Mouse (Mus musculus): ENCODE measurements around the gene Ppp6r2.

The Ppp6r2 gene

DNA sequence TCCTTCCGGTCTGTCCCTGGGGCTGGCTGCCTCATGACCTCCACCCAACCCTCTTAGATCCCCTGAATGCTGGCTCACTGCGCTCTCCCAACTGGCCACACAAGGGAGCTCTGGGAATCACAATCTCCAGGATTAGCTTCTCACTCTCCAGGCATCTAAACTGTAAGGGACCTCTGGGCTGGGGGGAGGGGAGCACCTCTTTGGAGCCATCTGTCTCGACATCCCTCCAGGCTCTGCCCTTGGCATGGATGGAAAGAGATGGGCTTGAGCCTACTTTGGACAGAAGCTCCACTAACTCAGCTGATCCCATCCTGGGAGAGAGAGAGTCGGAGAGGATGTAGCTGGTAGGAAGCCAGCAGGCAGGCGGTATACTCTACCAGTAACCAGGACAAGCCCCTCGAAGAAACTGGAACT, 29.0 kb upstream of the Ppp6r2 start:
- no peak for DNase-seq

DNA sequence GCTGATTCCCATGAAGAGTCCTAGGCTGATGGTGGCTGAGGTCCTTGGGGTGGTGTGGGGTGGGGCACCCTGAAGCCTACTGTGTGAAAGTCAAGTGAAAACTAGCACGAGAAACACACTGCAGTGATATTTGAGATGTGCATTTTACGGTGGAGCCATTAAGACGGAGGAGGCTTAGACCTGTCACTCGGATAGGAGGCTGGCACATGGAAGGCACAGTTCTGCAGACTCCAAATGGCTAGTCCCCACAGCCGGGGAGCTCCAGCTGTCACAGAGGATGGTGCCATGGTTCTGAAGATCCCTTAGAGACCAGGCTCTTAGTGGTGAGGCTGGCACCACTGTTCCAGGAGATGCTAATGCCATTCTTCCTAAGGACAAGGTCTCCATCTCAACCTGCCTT, 28.5 kb upstream of the Ppp6r2 start:
- DNase-seq: no peak

DNA sequence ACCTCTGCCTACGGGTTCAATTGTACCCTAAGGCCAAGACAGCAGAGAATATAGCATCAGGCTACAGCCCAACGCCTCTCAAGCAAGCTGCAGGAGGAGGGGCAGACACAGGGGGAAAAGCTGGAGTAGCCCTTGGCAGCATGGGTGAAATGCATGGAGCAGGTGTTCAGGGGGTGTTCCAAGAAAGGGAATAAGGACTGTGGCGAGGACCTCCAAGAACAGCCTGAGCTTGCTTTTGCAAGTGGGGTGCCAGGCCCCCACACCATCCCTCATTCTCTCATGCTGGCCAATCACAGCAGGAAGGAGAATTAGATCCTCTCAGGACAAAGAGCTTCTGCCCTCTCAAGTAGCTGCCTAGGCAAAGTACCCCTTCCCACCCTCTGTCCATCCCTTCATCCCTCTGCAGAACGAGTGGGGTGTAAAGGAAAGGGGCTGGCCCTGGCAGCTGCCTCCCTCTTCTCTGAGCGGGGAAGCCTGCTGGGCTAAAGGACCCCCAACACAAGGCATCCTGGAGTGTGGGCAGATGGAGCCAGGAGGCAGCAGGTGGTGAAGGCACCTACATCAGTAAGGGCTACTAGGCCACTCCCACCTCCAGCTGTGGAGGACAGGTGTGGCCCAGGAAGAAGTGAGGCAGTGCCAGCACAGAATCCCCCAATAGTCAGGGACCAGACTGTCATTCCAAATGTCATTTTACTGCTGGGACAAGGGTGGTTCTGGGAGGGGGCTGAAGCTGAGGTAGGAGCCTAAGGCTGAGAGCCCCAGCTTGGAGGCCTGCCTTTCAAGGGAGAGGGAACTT, 27.0 kb upstream of the Ppp6r2 start:
- DNase-seq: no peak

DNA sequence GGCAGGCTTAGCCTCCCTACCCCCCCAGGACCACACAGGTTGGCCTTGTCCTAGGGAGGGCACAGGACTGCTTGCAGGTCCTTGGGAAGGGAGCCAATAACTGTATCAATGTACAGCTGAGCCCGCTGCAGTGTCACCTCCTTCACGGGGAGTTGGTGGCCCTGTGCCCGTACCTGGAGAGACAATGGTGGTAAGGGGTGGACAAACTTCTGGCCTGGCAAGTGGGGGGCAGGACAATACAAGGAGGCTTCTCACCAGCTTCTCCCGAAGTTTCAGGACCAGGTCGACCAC, 26.5 kb upstream of the Ppp6r2 start:
- no peak for DNase-seq

DNA sequence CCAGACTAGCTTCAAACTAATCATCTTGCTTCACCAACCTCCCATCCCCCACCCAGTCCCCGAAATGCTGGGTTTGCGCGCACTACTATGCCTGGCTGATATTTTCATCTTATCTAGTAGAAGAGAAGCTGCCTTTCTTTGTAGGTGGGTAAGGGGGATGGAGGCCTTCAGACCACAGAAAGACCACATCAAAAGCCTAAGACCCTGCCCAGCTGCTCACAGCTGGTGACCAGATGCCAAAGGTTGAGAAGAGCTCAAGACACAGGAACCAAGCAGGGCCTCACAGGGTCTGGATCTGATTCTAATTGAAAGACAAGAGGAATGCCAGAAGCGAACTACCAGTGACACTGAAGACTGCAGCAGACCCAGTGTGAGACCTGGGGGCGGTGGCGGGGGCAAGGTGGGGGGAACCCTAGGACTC, 16.1 kb upstream of the Ppp6r2 start:
- no peak for DNase-seq

DNA sequence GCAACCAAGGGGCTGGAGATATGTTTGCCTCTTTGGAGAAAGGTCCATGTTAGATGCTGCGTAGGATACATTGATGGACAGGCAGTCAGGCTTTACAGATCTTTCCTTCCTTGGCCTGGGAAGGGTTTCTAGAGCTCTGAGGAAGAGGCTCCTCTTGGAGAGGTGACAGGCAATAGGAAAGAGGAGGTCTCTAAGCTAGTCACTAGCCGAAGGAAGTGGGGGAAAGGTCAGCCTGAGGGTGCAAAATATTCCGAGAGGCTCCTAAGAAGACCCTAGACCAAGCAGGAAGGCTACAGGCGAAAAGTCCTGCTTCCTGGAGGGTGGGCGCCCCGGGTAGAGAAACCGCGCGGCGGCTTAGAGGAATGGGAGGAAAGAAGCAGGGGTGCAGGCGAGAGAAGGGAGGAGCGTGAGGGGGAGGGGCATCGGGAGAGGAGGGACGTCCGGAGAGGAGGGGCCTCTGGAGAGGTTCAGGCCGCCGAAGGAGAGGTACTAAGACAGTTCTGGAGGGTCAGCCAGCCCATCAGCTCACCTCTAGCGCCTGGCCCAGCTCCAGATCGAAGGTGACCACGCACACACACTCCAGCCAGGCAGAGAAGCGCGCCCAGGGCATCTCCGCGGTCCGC, 15.6 kb upstream of the Ppp6r2 start:
- peak; percentile 87 for DNase-seq

DNA sequence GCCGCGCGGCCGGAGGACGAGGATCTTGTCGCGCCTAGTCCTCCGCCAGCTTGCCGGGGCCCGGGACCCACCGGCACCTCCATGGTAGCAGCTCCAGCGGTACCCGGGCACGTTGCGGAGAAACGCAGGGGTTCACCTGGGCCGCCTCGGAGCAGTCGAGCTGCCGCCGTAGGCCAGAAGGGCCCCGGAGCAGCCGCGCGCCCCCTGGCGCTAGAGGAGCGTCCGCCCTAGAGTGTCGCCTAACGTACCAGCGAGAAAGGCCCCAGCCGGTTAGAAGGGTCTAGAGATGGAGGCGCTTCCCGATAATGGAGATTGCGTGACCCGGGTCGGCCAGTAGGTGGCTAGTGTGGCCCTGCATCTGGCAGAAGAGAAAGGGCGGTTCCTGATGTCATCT, 15.0 kb upstream of the Ppp6r2 start, which contains the start of gene Dennd6b:
Dennd6b (minus strand) TSS at position 184 of the 394 bp plus-strand sequence.
- DNase-seq: peak; percentile 95

DNA sequence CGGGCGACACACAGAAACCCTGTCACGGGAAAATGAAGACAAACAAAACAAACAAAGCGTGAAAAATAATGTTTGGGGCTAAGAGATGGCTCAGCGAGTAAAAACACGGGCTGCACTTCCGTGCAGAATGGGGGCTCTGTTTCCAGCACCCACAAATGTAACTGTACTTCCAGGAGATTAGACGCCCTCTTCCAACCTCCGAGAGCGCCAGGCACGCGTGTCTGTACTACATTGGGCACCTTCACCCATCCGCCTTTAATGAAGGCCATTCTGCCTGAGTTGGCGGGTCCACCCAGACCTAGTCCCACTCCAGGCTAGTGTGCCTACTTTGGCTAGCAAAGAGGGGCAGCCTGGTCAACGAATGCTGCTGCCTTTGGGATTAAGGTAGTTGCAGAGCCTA, 14.3 kb upstream of the Ppp6r2 start:
- DNase-seq: no peak

DNA sequence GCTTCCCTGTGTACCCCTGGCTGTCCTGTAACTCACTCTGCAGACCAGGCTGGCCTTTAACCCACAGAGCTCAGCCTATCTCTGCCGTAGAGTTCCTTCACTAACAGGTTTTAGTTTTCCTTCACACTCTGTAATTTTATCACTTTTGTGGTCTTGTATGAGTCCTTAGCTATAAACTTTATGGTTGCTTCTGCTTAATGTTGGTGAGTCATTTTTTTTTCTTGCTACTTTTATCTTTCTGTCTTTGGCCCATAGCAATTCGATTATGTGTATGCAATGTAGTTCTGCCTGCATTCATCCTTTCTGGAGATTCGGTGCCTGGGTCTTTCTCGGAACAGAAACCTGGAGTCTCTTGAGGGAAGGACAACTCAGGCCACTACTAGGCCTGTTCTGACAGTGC, 3.9 kb upstream of the Ppp6r2 start:
- no peak for DNase-seq

DNA sequence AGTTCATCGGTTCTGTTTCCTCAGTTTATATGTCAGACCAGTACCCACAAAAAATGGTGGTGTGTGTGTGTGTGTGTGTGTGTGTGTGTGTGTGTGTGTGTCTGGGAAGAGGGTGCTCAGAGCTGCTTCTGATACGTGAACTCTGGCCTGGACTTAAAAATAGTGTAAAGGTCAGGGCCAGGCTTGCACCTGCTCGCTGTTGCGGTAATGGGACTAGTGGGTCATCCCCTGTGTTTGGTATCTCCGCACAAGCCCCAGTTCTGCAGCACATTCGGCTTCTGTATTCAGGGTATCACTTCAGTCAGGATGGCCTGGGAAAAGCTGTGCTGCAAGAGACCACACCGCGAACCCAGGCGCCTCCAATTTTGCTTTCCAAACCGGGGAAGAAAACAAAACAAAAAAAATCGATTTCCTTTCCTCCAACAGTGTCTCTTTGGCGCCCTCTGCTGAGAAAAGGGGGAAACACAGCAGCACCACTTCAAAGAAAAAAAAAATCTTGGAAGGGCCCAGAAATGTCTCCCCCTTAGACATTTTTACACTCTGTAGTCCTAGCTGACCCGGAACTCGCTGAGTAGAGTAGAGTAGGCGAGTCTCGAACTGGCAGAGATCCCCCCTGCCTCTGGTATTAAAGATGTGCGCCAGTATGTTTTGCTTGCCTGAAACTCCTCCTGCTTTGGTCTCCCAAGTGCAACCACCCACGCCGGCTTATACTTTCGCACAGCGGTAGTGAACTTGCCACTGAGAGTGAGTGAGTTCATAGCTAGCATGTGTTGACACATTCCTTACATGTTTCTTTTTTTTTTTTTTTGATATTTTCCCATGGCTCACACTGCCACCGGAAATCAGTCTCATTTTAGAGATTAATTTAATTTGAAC, 1.2 kb upstream of the Ppp6r2 start:
- DNase-seq: peak; percentile 77

DNA sequence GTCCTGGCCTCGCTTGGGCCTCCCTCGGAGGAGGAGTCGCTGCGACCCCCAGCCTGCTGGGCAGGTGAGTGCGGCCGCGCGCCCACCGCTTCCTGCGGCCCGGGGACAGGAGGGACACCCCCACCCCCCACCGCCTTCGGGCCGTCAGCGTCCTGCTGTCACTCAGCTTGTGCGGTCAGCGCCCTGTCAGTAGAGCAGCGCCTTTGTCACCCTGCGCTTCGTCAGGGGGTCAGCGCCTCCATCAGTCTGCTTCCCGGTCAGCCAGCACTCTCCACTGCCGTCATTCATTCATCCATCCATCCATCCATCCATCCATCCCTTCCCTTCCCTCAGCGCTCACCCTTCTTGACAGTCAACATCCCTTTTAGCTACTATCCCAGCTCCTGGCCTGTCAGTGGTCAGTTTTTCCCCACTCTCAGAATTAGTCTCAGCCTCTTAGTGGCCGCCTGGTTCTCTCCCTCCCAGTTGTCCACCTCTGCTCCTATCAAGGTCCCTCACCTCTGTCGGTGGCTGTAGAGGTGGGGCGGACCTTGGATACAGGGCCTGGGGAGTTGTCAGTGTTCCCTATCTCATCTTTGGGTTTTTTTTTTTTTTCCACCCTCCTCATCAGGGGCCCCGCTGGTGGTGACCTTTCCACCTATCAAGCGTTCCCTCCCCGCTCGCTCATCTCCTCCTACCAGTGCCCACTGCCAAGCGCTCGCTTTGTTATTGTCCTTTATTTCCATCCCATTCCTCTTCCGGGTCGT, 536 bp downstream of the Ppp6r2 start:
- peak; percentile 13 for DNase-seq

DNA sequence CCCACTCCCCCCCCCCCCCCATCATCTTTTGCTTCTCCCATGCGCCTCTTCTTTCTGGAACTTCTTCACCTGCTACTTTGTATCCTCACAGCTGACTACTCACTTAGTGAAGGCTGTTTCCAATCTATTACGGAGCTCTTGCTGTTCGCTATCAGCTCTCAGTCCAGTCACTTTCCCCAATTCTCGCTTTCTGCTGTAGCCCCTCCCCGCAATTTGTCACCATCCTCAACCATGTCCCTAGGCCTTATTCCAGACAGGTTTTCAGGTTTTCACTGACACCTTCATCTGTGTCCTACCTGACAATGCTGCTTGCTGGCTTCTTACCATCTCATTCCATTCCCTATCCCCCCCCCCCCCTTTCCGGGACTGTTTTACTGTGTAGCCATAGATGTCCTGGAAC, 1.1 kb downstream of the Ppp6r2 start:
- no peak for DNase-seq

DNA sequence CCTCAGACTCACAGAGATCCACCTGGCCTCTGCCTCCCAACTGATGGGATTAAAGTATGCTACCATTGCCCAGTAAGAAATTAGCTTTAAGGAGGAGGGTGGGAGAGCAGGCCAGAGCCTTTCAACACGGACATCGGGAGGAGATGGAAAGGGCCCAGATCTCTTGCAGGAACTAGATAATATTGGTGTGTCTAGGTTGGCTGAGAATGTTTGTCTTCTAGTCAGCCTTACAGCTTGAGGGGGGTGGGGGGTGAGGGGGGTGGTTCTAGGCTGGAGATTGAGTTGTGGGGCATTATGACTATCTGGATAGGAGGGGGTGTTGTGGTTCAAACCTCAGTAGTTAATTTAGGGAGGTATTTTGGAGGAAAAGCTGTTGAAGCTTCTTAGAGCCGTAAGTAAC, 2.2 kb downstream of the Ppp6r2 start:
- no peak for DNase-seq

DNA sequence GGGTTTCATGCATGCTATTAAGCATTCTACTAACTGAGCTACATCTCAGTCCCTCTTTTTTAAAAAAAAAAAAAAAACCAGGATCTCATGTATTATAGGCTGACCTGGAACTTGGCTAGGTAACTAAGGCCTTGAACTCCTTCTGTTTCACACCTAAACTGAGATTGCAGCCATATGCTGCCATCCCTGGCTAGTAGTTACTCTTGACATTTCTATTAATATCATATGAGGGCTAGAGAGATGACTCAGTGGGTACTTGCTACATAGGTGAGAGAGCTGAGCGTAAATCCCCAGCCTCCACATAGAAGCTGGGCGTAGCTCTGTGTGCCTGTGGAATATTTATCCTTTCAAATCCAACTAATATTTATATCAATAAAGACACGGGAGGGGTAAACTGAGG, 3.6 kb downstream of the Ppp6r2 start:
- DNase-seq: no peak

DNA sequence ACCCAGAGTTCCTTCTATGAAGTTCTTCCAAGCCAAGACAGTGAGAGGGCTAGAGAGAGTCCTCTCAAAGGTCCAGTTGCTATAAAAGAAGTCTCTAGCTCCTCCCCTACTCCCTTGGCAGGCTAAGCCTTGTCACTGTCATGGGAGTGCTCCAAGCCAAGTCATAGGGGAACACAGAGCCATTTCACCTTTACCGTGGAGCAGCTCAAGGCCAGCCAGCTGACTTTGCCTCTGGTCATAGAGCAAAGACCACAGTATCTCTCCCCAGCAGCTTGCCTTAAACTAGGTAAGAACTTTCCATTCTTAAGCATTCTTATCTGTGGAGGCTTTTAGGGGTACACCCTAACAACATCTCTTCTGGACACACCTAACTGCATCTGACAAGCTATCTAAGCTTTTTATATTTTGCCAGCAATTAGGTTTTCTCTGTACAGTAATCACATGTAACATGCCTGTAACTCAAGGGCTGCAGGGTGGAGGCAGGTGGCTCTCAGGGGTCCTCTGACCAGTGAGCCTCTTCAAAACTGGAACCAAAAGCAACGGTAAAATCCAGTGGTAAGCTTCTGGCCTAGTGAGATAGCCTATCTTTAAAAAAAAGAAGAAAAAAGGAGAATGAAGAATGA, 4.4 kb downstream of the Ppp6r2 start:
- no peak for DNase-seq

DNA sequence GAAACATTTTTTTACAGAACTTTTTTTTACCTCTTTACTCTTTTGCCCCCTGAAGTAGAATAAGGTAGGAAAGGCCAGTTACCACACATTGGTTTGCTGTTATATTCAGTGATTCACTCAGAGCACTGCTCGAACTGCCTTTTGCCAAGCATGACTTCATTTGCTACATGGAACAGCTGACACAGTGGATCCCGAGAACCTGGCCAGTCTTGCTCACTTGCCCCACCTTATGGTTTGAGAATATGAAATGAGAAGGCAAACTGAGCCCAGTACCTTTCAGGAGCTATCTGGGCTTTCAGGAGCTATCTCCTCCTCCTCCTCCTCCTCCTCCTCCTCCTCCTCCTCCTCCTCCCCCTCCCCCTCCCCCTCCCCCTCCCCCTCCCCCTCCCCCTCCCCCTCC, 22.2 kb downstream of the Ppp6r2 start:
- no peak for DNase-seq

DNA sequence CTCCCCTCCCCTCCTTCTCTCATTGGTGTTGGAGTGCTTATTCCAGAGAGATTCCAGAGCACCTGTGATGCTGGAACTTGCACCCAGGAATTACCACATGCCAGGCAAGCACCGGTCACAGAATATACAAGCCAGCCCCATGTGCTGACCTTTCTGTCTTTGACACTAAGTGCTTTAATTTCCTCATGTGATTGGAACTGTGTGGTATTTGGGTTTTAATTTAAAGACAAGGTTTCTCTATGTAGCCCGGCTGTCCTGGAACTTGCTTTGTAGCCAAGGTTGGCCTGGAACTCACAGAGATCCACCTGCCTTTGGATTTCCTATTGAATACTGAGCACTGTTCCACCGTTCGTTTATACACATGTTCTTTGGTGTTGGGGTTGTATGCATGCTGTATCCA, 22.7 kb downstream of the Ppp6r2 start:
- DNase-seq: no peak

DNA sequence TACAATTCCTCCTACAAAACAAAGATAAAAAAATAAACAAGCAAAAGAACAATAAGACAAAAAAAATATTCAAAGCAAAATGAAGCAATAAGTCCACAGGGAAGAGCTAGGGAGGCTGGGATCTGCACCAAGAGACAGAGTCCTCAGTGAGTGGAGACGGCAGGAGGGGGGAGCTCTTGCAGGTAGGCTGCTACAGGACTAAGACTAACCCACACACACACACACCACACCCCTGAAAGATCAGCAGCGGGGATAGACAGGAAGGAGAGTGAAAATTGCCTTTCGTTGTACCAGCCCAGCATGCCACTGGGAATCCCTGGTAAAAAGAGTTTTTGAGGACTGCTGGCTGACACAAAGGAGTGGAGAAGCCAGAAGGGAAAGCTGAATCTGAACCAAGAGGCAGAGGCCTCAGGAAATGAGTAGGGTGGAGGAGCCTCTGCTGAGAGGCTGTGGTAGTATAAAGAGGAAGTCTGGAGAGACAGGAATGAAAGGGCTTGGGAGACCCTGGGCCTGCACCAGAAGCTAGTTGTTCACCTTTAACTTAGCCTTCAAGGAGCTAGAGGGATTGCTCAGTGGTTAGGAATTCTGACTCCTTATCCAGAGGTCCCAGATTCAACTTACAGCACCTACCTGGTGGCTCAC, 28.5 kb downstream of the Ppp6r2 start:
- DNase-seq: no peak

DNA sequence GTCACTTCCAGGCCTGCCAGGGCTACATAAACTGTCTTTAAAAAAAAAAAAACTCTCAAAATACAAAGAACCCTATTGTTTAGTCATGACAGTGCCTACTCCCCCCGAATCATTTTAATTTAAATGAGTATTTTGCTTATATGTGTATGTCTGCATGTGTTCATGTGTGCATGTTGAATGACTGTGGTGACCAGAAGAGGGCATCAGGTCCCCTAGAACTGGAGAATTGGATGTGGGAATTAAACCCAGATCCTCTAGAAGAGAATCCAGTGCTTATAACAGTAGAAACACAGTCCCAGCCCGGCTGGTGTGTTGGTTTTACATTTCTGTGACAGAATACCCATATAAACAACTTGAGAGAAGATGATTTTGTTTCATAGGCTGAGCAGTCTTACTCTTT, 29.7 kb downstream of the Ppp6r2 start:
- no peak for DNase-seq

DNA sequence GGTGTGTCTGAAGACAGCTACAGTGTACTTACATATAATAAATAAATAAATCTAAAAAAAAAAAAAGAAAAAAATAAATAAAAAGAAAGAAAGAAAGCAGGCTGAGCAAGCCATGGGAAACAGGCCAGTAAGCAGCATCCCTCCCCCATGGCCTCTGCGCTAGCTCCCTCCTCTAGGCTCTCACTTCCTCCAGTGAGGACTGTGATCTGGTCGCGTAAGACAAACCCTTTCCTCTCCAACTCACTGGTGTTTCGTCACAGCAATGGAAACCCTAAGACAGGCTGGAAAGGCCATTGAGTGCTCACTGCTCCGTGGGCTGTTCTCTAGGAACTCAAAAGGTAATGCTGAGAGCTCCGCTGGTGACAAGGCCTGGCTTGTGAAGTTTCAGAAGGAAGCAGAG, 37.7 kb downstream of the Ppp6r2 start:
- DNase-seq: no peak

DNA sequence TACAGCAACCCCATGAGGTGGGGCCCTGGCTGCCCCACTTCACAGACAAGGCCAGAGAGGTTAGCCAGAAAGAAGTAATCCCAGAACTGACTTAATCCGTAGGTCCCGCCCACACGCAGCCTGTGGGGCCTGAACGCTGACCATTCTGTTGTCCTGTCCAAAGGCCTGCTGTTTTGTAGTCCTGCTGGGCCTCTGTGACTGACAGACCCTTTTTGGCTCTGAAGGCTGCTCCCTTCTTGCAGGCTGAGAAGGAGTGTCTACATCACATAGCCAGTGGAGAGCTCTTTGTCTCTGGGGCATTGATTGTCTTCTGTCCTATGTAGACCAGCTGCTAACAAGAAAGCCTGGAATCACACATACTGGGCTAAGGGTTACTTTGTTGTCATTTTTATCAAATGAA, 44.0 kb downstream of the Ppp6r2 start:
- no peak for DNase-seq

DNA sequence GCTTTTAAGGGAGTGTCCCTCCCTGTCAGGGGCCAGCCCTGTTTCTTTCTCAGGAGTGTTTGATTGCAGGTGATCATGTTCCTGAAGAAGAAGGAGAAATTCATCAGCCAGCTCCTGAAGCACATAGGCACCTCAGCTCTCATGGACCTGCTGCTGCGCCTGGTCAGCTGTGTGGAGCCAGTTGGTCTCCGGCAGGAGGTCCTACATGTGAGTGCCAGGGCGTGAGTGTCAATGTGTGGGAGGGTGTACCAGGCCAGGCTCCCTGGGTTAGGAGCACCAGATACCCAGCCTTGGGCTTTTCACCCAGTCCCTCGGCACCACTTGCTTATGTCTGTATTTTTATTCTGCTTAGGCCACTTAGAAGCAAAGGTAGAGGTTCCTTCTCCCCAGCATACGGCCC, 47.6 kb downstream of the Ppp6r2 start:
- DNase-seq: no peak

Data from right cerebral cortex, postnatal 25 days (tissue).